In the genomic region with DNA sequence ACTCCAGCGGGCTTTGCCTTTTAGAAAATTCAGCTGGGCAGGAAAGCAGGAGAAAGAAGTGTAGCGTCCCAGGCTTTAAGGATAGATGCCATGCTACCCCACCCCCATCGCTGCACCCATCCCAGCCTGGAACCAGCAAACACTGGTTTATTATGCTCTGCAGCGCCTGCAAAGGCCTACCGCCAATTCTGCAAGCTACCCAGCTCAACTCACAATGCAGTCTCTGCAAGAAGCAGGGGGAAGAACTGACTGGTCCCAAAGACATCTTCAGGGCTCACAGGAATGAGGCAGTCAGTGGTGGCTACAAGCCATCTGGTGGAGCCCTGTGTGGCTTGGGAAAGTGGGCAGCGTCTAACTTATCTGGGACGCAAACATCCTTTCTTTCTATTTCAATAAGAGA, we compare ENCODE assay signal across 22 mouse cellular contexts. TPM values are rescaled to one million over a fixed set of nuclear protein-coding genes. Genes with fewer than 3 reads are reported as not detected.
A peak's percentile ranks its signal among the peaks of the same experiment; 100 is the strongest.
DNase-seq lines count a peak whose midpoint lies in the region; ATAC-seq and TF ChIP-seq lines count a peak whose summit lies in the region.
"Had no signal": no experiment of that assay in that cellular context is flagged by ENCODE, and none has a peak within 500 bp of the region (broad histone marks: within the 10 kb centered on the region; RNA-seq: fewer than 3 reads in every experiment).

No protein-coding gene starts in this region.

- H3K9me3 ChIP-seq in forebrain, embryonic 16.5 days (ENCODE audit: control insufficient read depth, low read length) = no peaks in the 10 kb centered on the region
- no peaks in the 10 kb centered on the region for H3K9me3 ChIP-seq in forebrain, embryonic 13.5 days (replicated peaks)
- no peaks in the 10 kb centered on the region for H3K9me3 ChIP-seq in lung, postnatal 0 days (ENCODE audit: low read length)
- H3K9me3 ChIP-seq in liver, embryonic 12.5 days (replicated peaks) = no peaks in the 10 kb centered on the region
- H3K9me3 ChIP-seq: liver, embryonic 15.5 days had no signal

- intact Hi-C loops in left cerebral cortex, postnatal 10 days (cut with DNase I) = no loop called here

- WGBS in forebrain, embryonic 16.5 days = 68% methylated on average over 7 of the region's 7 CpGs
- 78% methylated on average over 7 of the region's 7 CpGs for WGBS in forebrain, embryonic 13.5 days
- WGBS in lung, postnatal 0 days = 76% methylated on average over 7 of the region's 7 CpGs
- WGBS in liver, embryonic 12.5 days (ENCODE audit: insufficient replicate concordance) = 73% methylated on average over 7 of the region's 7 CpGs

- peaks cover 25% of the 10 kb centered on the region for H3K4me1 ChIP-seq in forebrain, embryonic 16.5 days (replicated peaks; ENCODE audit: control insufficient read depth, insufficient read depth, low read length)
- peaks cover 29% of the 10 kb centered on the region for H3K4me1 ChIP-seq in forebrain, embryonic 13.5 days
- no peaks in the 10 kb centered on the region for H3K4me1 ChIP-seq in lung, postnatal 0 days (ENCODE audit: insufficient read depth, low read depth, low read length)
- no peaks in the 10 kb centered on the region for H3K4me1 ChIP-seq in liver, embryonic 12.5 days

- DNase-seq in left cerebral cortex, postnatal 10 days (ENCODE audit: extremely low spot score in 1 of 2, low spot score in 2 of 2) = peak; percentile 62 to 67
- no peak for DNase-seq in left cerebral cortex, adult 11 months (ENCODE audit: low spot score)
- DNase-seq in brain, embryonic 14.5 days (ENCODE audit: low read depth) = peak; percentile 69
- DNase-seq in layer of hippocampus, postnatal 36 days = peak; percentile 42 to 61
- no peak for DNase-seq in lung, postnatal 0 days (ENCODE audit: low spot score)
- DNase-seq: adrenal gland, postnatal 25 days; embryo, embryonic 11 days; gastrocnemius, adult 2 months; kidney, adult 11 months; kidney, postnatal 25 days; lung, postnatal 4 days had no signal

- TF ChIP-seq CTCF in brain, embryonic 14.5 days (IDR thresholded peaks at IDR 0.05; ENCODE audit: borderline replicate concordance, extremely low read depth, insufficient read depth, insufficient read length) = no peak
- TF ChIP-seq CTCF in lung, postnatal 0 days (IDR thresholded peaks at IDR 0.05) = no peak

- no peaks in the 10 kb centered on the region for H3K27me3 ChIP-seq in forebrain, embryonic 16.5 days (replicated peaks; ENCODE audit: control insufficient read depth, insufficient read depth, low read length)
- no peaks in the 10 kb centered on the region for H3K27me3 ChIP-seq in forebrain, embryonic 13.5 days
- H3K27me3 ChIP-seq in lung, postnatal 0 days (replicated peaks; ENCODE audit: insufficient read depth, low read length) = no peaks in the 10 kb centered on the region
- H3K27me3 ChIP-seq in liver, embryonic 12.5 days (replicated peaks) = no peaks in the 10 kb centered on the region
- H3K27me3 ChIP-seq: liver, embryonic 15.5 days had no signal

- H3K27ac ChIP-seq in forebrain, embryonic 16.5 days (ENCODE audit: low read length) = 0 out of 2 replicates have a peak overlapping the region, but pooled peaks have one; percentile 23
- no peak overlapping the region; the same call in 1 of the 2 replicates for H3K27ac ChIP-seq in forebrain, embryonic 13.5 days
- H3K27ac ChIP-seq in lung, postnatal 0 days (ENCODE audit: low read length) = no peak overlapping the region
- H3K27ac ChIP-seq in liver, embryonic 12.5 days = no peak overlapping the region
- H3K27ac ChIP-seq: gastrocnemius, adult 2 months; liver, embryonic 15.5 days had no signal

- TF ChIP-seq EP300 in lung, postnatal 0 days (IDR thresholded peaks at IDR 0.05) = no peak

- H3K4me2 ChIP-seq in forebrain, embryonic 16.5 days (ENCODE audit: low read length) = no peak overlapping the region
- H3K4me2 ChIP-seq in forebrain, embryonic 13.5 days = no peak overlapping the region
- no peak overlapping the region for H3K4me2 ChIP-seq in lung, postnatal 0 days (replicated peaks; ENCODE audit: low read depth, low read length)
- no peak overlapping the region for H3K4me2 ChIP-seq in liver, embryonic 12.5 days
- H3K4me2 ChIP-seq: liver, embryonic 15.5 days had no signal

- no peaks in the 10 kb centered on the region for H3K36me3 ChIP-seq in forebrain, embryonic 16.5 days (ENCODE audit: control insufficient read depth, insufficient read depth)
- no peaks in the 10 kb centered on the region for H3K36me3 ChIP-seq in forebrain, embryonic 13.5 days (ENCODE audit: poor library complexity, severe bottlenecking)
- H3K36me3 ChIP-seq in lung, postnatal 0 days (ENCODE audit: insufficient read depth, low read length) = no peaks in the 10 kb centered on the region
- H3K36me3 ChIP-seq in liver, embryonic 12.5 days = no peaks in the 10 kb centered on the region
- H3K36me3 ChIP-seq: liver, embryonic 15.5 days had no signal

- H3K9ac ChIP-seq in forebrain, embryonic 16.5 days (replicated peaks; ENCODE audit: low read depth, low read length) = no peak overlapping the region
- no peak overlapping the region for H3K9ac ChIP-seq in forebrain, embryonic 13.5 days
- H3K9ac ChIP-seq in lung, postnatal 0 days (replicated peaks; ENCODE audit: low read depth) = no peak overlapping the region
- no peak overlapping the region for H3K9ac ChIP-seq in liver, embryonic 12.5 days
- H3K9ac ChIP-seq: liver, embryonic 15.5 days had no signal

- no peak overlapping the region for H3K4me3 ChIP-seq in forebrain, embryonic 16.5 days (replicated peaks; ENCODE audit: low read length)
- no peak overlapping the region for H3K4me3 ChIP-seq in forebrain, embryonic 13.5 days
- no peak overlapping the region for H3K4me3 ChIP-seq in lung, postnatal 0 days (ENCODE audit: low read depth, low read length)
- no peak overlapping the region for H3K4me3 ChIP-seq in liver, embryonic 12.5 days
- H3K4me3 ChIP-seq: erythroblast, embryonic 14.5 days; gastrocnemius, adult 2 months; liver, embryonic 15.5 days had no signal

- ATAC-seq in forebrain, embryonic 16.5 days = peak; percentile 14; the same call in 1 of the 2 replicates
- no peak for ATAC-seq in forebrain, embryonic 13.5 days
- ATAC-seq in lung, postnatal 0 days = no peak
- ATAC-seq in liver, embryonic 12.5 days = no peak

- TF ChIP-seq POLR2A in brain, embryonic 14.5 days (IDR thresholded peaks at IDR 0.05; ENCODE audit: borderline replicate concordance, extremely low read depth, insufficient read depth, insufficient read length, poor library complexity, severe bottlenecking) = no peak

RNA-seq across cellular contexts. Expression of a gene that starts 6.6 kb away (rescaled TPM):
- 3.6 and 5.6 TPM in 2 replicates for polyA plus RNA-seq in forebrain, embryonic 16.5 days (2015; fragmentation: Nextera tagmentation; extraction: Ambion mirVana)
- 3.7 and 5.2 TPM in 2 replicates for polyA plus RNA-seq in forebrain, embryonic 13.5 days (2015; fragmentation: Nextera tagmentation; extraction: Ambion mirVana)
- 1 to 10 TPM; 6.3 to 7.8 TPM for total RNA-seq in left cerebral cortex, postnatal 10 days (2021)
- 6.9 and 7.5 TPM in 2 replicates for polyA plus RNA-seq in brain, embryonic 14.5 days (2012; rRNA removed)
- 1 to 10 TPM; 3.0 to 3.4 TPM for total RNA-seq in layer of hippocampus, postnatal 36 days (2021)
- polyA plus RNA-seq in lung, postnatal 0 days (2015; fragmentation: Nextera tagmentation; extraction: Ambion mirVana) = 0.11 and 0.30 TPM in 2 replicates
- polyA plus RNA-seq in liver, embryonic 12.5 days (2016; fragmentation: Nextera tagmentation; extraction: Ambion mirVana) = not detected in 2 replicates
- total RNA-seq: heart, adult 8-10 months; heart, postnatal 25 days; MEL had no signal
- polyA plus RNA-seq: erythroblast, embryonic 14.5 days; liver, embryonic 15.5 days; small intestine, adult 2 months had no signal

RNA-seq across cellular contexts. Expression of a gene that starts 27.6 kb away (rescaled TPM):
- polyA plus RNA-seq in forebrain, embryonic 16.5 days (2015; fragmentation: Nextera tagmentation; extraction: Ambion mirVana) = 146 and 166 TPM in 2 replicates
- polyA plus RNA-seq in forebrain, embryonic 13.5 days (2015; fragmentation: Nextera tagmentation; extraction: Ambion mirVana) = 124 and 129 TPM in 2 replicates
- 100 to 1,000 TPM; 258 to 275 TPM for total RNA-seq in left cerebral cortex, postnatal 10 days (2021)
- polyA plus RNA-seq in brain, embryonic 14.5 days (2012; rRNA removed) = 160 and 168 TPM in 2 replicates
- 100 to 1,000 TPM; 719 to 827 TPM for total RNA-seq in layer of hippocampus, postnatal 36 days (2021)
- 221 and 244 TPM in 2 replicates for polyA plus RNA-seq in lung, postnatal 0 days (2015; fragmentation: Nextera tagmentation; extraction: Ambion mirVana)
- polyA plus RNA-seq in liver, embryonic 12.5 days (2016; fragmentation: Nextera tagmentation; extraction: Ambion mirVana) = 41.3 and 42.3 TPM in 2 replicates

RNA-seq across cellular contexts. Expression of a gene that starts 39.1 kb away (rescaled TPM):
- 0.16 TPM in 1 of 2 replicates, not detected in the other for polyA plus RNA-seq in forebrain, embryonic 16.5 days (2015; fragmentation: Nextera tagmentation; extraction: Ambion mirVana)
- 0.08 TPM in 1 of 2 replicates, not detected in the other for polyA plus RNA-seq in forebrain, embryonic 13.5 days (2015; fragmentation: Nextera tagmentation; extraction: Ambion mirVana)
- total RNA-seq in left cerebral cortex, postnatal 10 days (2021) = under 1 TPM in 1 of 2 experiments, not detected in 1; 0.08 TPM
- polyA plus RNA-seq in brain, embryonic 14.5 days (2012; rRNA removed) = 0.01 TPM in 1 of 2 replicates, not detected in the other
- total RNA-seq in layer of hippocampus, postnatal 36 days (2021) = not detected
- polyA plus RNA-seq in lung, postnatal 0 days (2015; fragmentation: Nextera tagmentation; extraction: Ambion mirVana) = 0.14 and 0.26 TPM in 2 replicates
- polyA plus RNA-seq in liver, embryonic 12.5 days (2016; fragmentation: Nextera tagmentation; extraction: Ambion mirVana) = not detected in 2 replicates
- total RNA-seq: gastrocnemius, adult 2 months; heart, postnatal 25 days had no signal
- polyA plus RNA-seq: erythroblast, embryonic 14.5 days; limb, embryonic 11.5 days; stomach, embryonic 14.5 days had no signal

Comparison
In these comparisons a context has a peak if more than half of its experiments do, and no peak if none do; other contexts are left out.
1. DNase-seq: peak in left cerebral cortex, postnatal 10 days (2 of 2), brain, embryonic 14.5 days (single experiment) and layer of hippocampus, postnatal 36 days (2 of 2); none in left cerebral cortex, adult 11 months (single experiment) and lung, postnatal 0 days (single experiment).